Mouse (Mus musculus) bone marrow macrophage, adult 2 months (primary cell): ENCODE measurements around the gene Pten.

ENCODE experiments used
- CTCF ChIP-seq: IDR thresholded peaks from 2 replicates; pipeline ENCODE4 v1.5.1; 2012; ENCODE audit warnings: low read depth, mild to moderate bottlenecking, low read length, moderate library complexity
- POLR2A ChIP-seq: IDR thresholded peaks from 2 replicates; pipeline ENCODE4 v1.6.1; 2012; ENCODE audit warnings: mild to moderate bottlenecking, low read depth, low read length, borderline replicate concordance

DNA sequence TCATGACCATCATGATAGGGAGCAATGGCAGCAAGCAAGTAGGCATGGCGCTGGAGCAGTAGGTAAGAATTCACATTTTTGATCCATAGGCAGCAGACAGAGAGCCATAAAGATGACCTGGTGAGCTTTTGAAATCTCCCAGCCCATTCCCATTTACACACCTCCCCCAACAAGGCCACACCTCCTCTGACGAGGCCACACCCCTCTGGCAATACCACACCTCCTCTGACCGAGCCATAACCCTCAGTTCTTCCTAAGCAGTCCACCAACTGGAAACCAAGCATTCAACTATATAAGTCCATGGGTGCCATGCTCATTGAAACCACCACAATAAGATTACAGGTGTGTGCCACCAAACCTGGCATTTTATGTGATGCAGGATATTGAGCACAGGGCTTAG, 95.0 kb downstream of the Pten start:
- TF ChIP-seq CTCF = no peak
- TF ChIP-seq POLR2A = no peak
